Mouse (Mus musculus): Measurements from ENCODE around the gene Dzip1. TPM values are rescaled to one million over a fixed set of nuclear protein-coding genes. Genes with fewer than 3 reads are reported as not detected.
A peak's percentile ranks its signal among the peaks of the same experiment; 100 is the strongest.

Dzip1 gene
- polyA plus RNA-seq, 1 experiment: 54.6 TPM

- H3K27ac ChIP-seq (ENCODE audit: insufficient read depth, low read length): no peak overlapping the region
- H3K4me1 ChIP-seq (ENCODE audit: control insufficient read depth, insufficient read depth, low read length): peaks cover 8% of the 10 kb centered on the region
- no peak overlapping the region for H3K4me3 ChIP-seq (ENCODE audit: insufficient read depth, low read length)
- TF ChIP-seq CTCF (IDR thresholded peaks at IDR 0.05; ENCODE audit: borderline replicate concordance, insufficient read depth, low read length) (no peak), POLR2A (IDR thresholded peaks at IDR 0.05; ENCODE audit: low read depth, low read length) (no peak)
Measured at GRCm38 (mm10) chr14:118929779-118930178, 4.5 kb upstream of the Dzip1 start.

- H3K27ac ChIP-seq (ENCODE audit: insufficient read depth, low read length): no peak overlapping the region
- TF ChIP-seq CTCF (IDR thresholded peaks at IDR 0.05; ENCODE audit: borderline replicate concordance, insufficient read depth, low read length) (no peak), POLR2A (IDR thresholded peaks at IDR 0.05; ENCODE audit: low read depth, low read length) (no peak)
- peaks cover 8% of the 10 kb centered on the region for H3K4me1 ChIP-seq (ENCODE audit: control insufficient read depth, insufficient read depth, low read length)
- no peak overlapping the region for H3K4me3 ChIP-seq (ENCODE audit: insufficient read depth, low read length)
Measured at GRCm38 (mm10) chr14:118928565-118928964, 3.3 kb upstream of the Dzip1 start.

GRCm38 (mm10) chr14:118922667-118923184 is 2.5 kb downstream of the Dzip1 start:
- Histone ChIP-seq H3K4me1 (ENCODE audit: control insufficient read depth, insufficient read depth, low read length) (peaks cover 3% of the 10 kb centered on the region), H3K27ac (ENCODE audit: insufficient read depth, low read length) (no peak overlapping the region), H3K4me3 (ENCODE audit: insufficient read depth, low read length) (peak overlapping the region; percentile 11; the same call in 1 of the 2 replicates)
- TF ChIP-seq POLR2A (IDR thresholded peaks at IDR 0.05; ENCODE audit: low read depth, low read length) (no peak), CTCF (IDR thresholded peaks at IDR 0.05; ENCODE audit: borderline replicate concordance, insufficient read depth, low read length) (no peak)

GRCm38 (mm10) chr14:118922251-118922650 is 3.0 kb downstream of the Dzip1 start:
- TF ChIP-seq CTCF (IDR thresholded peaks at IDR 0.05; ENCODE audit: borderline replicate concordance, insufficient read depth, low read length) (no peak), POLR2A (IDR thresholded peaks at IDR 0.05; ENCODE audit: low read depth, low read length) (no peak)
- H3K4me3 ChIP-seq (ENCODE audit: insufficient read depth, low read length): 0 out of 2 replicates have a peak overlapping the region, but pooled peaks have one; percentile 8

GRCm38 (mm10) chr14:118920654-118921053 is 4.6 kb downstream of the Dzip1 start:
- peaks cover 3% of the 10 kb centered on the region for H3K4me1 ChIP-seq (ENCODE audit: control insufficient read depth, insufficient read depth, low read length)
- no peak overlapping the region for H3K27ac ChIP-seq (ENCODE audit: insufficient read depth, low read length)
- TF ChIP-seq POLR2A (IDR thresholded peaks at IDR 0.05; ENCODE audit: low read depth, low read length): no peak
- TF ChIP-seq CTCF (IDR thresholded peaks at IDR 0.05; ENCODE audit: borderline replicate concordance, insufficient read depth, low read length): no peak
- H3K4me3 ChIP-seq (ENCODE audit: insufficient read depth, low read length): no peak overlapping the region

More at GRCm38 (mm10) chr14:118922251-118922650, 3.0 kb downstream of the Dzip1 start:
- H3K27ac ChIP-seq (ENCODE audit: insufficient read depth, low read length): no peak overlapping the region
- H3K4me1 ChIP-seq (ENCODE audit: control insufficient read depth, insufficient read depth, low read length): peaks cover 3% of the 10 kb centered on the region

- no peak for TF ChIP-seq CTCF (IDR thresholded peaks at IDR 0.05; ENCODE audit: borderline replicate concordance, insufficient read depth, low read length)
- TF ChIP-seq POLR2A (IDR thresholded peaks at IDR 0.05; ENCODE audit: low read depth, low read length): no peak
- H3K4me3 ChIP-seq (ENCODE audit: insufficient read depth, low read length): no peak overlapping the region
- peaks cover 3% of the 10 kb centered on the region for H3K4me1 ChIP-seq (ENCODE audit: control insufficient read depth, insufficient read depth, low read length)
- H3K27ac ChIP-seq (ENCODE audit: insufficient read depth, low read length): no peak overlapping the region
Measured at GRCm38 (mm10) chr14:118919025-118919424, 6.2 kb downstream of the Dzip1 start.

GRCm38 (mm10) chr14:118913651-118914050 is 11.6 kb downstream of the Dzip1 start:
- no peak overlapping the region for H3K27ac ChIP-seq (ENCODE audit: insufficient read depth, low read length)
- no peaks in the 10 kb centered on the region for H3K4me1 ChIP-seq (ENCODE audit: control insufficient read depth, insufficient read depth, low read length)
- TF ChIP-seq CTCF (IDR thresholded peaks at IDR 0.05; ENCODE audit: borderline replicate concordance, insufficient read depth, low read length) (no peak), POLR2A (IDR thresholded peaks at IDR 0.05; ENCODE audit: low read depth, low read length) (no peak)
- no peak overlapping the region for H3K4me3 ChIP-seq (ENCODE audit: insufficient read depth, low read length)

GRCm38 (mm10) chr14:118911521-118911920 is 13.7 kb downstream of the Dzip1 start:
- no peak for TF ChIP-seq POLR2A (IDR thresholded peaks at IDR 0.05; ENCODE audit: low read depth, low read length)
- TF ChIP-seq CTCF (IDR thresholded peaks at IDR 0.05; ENCODE audit: borderline replicate concordance, insufficient read depth, low read length): no peak
- no peak overlapping the region for H3K4me3 ChIP-seq (ENCODE audit: insufficient read depth, low read length)
- H3K27ac ChIP-seq (ENCODE audit: insufficient read depth, low read length): no peak overlapping the region
- H3K4me1 ChIP-seq (ENCODE audit: control insufficient read depth, insufficient read depth, low read length): no peaks in the 10 kb centered on the region

GRCm38 (mm10) chr14:118910332-118911222 is 14.7 kb downstream of the Dzip1 start:
- TF ChIP-seq CTCF (IDR thresholded peaks at IDR 0.05; ENCODE audit: borderline replicate concordance, insufficient read depth, low read length): peak; percentile 35; the same call in 1 of the 2 replicates
- TF ChIP-seq POLR2A (IDR thresholded peaks at IDR 0.05; ENCODE audit: low read depth, low read length): no peak

GRCm38 (mm10) chr14:118909872-118910271 is 15.4 kb downstream of the Dzip1 start:
- Histone ChIP-seq H3K4me3 (ENCODE audit: insufficient read depth, low read length) (no peak overlapping the region), H3K27ac (ENCODE audit: insufficient read depth, low read length) (no peak overlapping the region), H3K4me1 (ENCODE audit: control insufficient read depth, insufficient read depth, low read length) (no peaks in the 10 kb centered on the region)
- TF ChIP-seq CTCF (IDR thresholded peaks at IDR 0.05; ENCODE audit: borderline replicate concordance, insufficient read depth, low read length): no peak
- no peak for TF ChIP-seq POLR2A (IDR thresholded peaks at IDR 0.05; ENCODE audit: low read depth, low read length)

More at GRCm38 (mm10) chr14:118910332-118911222, 14.7 kb downstream of the Dzip1 start:
- no peak overlapping the region for H3K27ac ChIP-seq (ENCODE audit: insufficient read depth, low read length)
- H3K4me1 ChIP-seq (ENCODE audit: control insufficient read depth, insufficient read depth, low read length): no peaks in the 10 kb centered on the region
- H3K4me3 ChIP-seq (ENCODE audit: insufficient read depth, low read length): no peak overlapping the region
